Mouse (Mus musculus) embryo, embryonic 11.5 days (tissue): ENCODE measurements around the gene Abracl.

Experiments used
- DNase-seq: peaks from one replicate; pipeline ENCODE4 v3.0.0-alpha.2; 2012; ENCODE audit warnings: low read depth, low spot score

The Abracl gene

DNA sequence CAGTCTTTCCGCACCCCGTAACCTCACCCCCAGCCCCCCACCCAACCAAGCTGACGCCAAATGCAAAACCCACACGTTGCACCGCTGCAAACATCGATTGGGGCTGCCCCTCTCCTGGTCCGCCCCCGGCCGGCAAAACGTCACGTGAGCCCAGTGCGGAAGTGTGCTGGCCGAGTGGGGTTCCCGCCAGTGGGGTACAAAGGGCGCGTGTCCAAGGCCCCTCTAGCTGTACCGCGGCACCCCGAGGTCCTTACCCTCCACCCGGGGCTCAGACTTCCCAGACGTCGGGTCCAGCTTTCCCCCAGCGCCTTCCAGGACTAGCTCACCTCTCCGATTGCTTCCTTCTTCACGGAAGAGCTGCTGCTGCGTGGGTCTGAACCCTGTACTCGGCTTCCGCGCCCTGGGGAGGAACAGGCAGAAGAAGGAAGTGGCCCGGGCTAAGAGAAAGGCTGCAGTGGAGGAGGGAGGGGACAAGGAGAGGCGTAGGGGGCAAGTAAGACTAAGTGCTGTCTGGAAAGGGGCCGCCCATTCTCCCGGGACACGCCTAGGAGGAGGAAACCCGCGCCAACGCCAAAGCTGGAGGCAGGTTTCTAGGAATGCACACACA is at the start of gene Abracl:
Gene Abracl (minus strand): TSS at position 548 of the 607 bp plus-strand sequence.
- DNase-seq, result peak; percentile 69

DNA sequence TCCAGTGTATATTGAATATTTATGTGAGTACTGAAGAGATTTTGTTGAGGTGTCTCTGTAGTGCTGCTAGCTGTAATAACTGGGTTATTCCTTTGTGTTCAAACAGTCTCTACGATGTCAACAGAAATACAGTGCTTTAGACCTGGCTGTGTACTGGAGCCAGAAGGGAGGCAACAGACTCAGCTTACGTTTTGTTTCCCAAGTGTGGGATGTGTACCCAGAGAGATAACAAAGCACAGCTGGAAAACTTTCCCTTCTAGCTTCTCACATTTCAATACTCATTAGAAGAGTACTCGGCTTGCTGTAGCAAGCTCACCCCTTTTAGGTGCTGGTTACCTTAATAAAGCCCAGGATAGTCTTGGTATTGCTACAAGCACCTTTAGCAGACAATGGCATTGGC is 49.8 kb upstream of the Abracl start:
- no peak for DNase-seq

GRCm38 (mm10) chr10:18070616-18071015 is 47.5 kb upstream of the Abracl start:
- DNase-seq, result no peak

- DNase-seq, result no peak
These were observed 47.1 kb upstream of the Abracl start for GRCm38 (mm10) chr10:18070144-18070543.

DNA sequence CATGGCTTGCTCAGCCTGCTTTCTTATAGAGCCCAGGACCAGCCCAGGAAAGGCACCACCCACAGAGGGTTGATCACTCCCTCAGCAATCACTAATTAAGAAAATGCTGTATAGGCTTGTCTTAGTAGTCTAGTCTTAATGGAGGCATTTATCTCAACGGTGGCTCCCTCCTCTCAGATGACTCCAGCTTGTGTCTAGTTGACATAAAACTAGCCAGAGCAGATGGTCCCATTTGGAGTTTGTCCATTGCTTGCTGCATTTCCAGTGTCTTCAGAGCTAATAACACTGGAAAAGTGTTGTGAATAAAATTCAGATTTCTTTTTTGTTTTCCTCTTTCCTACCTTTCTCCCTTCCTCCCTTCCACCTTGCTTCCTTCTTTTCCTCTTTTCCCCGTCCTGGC is 46.5 kb upstream of the Abracl start:
- DNase-seq, result no peak

- no peak for DNase-seq
These were observed 45.8 kb upstream of the Abracl start for GRCm38 (mm10) chr10:18068880-18069279.

- DNase-seq, result no peak
These were observed 44.8 kb upstream of the Abracl start for GRCm38 (mm10) chr10:18067761-18068446.

DNA sequence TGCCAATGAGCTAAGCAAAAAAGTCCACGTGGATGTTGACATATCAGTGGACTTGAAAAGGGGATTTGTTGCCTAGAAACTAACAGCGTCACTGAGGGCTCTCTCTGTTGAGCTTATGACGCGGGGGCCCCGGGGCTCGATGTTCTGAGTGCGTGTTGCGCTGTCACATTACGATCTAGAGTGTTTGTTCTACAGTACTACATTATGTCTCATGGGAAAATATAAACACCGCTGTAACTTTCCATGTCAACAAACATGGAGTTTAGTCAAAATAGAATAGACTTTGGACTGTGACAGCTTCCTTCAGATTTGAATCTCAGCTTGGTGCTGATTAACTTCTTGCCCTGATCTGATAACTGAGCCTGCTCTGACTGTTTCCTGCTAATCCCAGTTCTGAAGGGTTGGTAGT is 42.9 kb upstream of the Abracl start:
- DNase-seq, result no peak

DNA sequence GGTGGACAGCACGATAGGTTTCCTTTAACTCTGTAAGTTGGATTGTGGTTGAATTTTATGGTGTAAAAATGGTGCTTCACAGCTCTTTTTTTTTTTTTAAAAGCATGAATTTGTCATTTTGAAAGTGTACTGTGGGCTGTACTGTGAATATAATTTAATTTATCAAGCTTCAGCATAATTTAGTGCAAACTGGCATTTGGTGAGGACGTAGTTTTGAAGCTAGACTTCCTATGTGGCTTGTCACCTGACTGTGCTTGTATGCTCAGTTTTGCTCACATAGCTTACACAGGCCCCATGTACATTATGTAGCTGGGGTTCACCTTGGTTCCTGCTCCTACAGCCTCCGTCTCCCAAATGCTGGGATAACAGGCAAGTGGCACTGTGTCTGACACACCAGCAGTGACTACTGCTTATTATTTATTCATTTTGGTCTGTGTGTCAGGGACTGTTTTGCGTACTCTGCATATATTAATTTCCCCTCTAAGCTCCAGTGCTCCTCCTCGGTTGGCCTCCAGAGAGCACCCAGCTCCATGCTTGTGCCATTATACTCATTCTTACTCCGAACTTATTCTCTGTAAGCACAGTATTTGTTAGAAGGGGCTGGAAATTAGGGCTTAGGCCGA is 41.6 kb upstream of the Abracl start:
- no peak for DNase-seq

DNA sequence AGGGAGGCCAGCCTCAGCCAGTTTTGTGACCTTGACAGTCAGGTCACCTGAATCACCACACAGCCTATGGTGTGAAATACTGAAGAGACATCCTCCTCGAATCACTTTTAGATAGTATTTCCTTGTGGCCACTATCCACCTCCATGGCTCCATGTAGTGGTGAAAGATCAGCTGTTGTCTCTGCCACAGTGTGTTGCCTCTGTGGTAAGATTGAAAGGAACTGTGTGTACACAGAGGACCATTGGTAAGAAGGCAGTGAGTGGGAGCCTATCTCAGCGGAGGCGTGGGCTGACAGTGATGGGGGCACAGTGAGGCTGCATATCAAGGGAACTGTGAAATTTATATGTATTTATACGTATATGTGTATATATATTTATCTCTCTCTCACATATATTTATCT is 38.4 kb upstream of the Abracl start:
- DNase-seq, result no peak

- no peak for DNase-seq
These were observed 37.7 kb upstream of the Abracl start for GRCm38 (mm10) chr10:18060778-18061177.

DNA sequence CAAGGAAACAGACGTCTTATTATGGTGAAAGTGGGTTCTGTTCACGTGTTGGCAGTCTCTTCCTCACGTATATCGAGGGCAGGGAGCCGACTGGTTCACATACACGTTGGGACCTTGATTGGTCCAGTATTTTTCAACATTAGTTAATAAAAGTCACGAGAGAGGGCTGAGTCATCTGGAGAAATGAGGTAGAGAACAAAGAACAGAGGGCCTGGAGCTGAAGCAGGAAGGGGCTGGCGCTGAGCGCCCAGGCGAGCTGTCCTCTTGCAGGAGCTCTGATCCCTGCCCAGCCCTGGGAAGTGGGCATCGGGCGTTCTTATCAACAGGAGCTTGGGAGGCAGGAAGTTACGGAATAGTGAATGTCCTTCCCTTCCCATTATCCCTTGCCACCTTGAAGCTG is 36.7 kb upstream of the Abracl start:
- DNase-seq, result no peak

DNA sequence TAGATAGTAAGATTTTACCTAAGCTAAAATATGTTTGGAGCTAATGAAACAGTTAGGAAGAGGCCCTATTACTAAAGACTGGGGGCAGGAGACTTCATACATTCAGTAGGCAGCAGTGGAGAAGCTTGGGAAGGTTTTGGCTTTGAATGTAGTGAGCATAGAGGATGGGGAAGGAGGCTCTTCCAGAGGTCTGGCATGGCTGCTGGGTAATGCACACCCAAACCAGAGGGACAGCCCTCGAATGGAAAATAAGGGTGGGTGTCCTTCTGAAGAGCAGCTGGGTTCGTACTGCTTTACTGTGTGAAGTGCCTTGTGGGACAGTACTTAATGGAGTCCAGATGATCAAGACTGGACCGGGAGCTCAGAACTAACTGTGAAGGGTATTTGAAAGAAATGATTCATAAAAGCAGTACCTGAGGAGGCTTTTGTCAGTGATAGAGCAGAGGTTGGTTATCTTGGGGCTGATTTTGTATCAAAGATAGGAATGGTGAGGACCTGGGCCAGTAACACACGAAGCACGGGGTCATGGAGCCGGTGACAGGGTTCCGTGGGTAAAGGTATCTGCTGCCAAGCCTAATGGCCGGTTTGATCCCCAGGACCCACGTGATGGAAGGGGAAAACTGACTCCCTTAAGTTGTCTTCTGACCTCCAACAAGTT is 35.7 kb upstream of the Abracl start:
- no peak for DNase-seq

GRCm38 (mm10) chr10:18056391-18056745 is 33.3 kb upstream of the Abracl start:
- no peak for DNase-seq

- peak; percentile 30 for DNase-seq
These were observed 32.8 kb upstream of the Abracl start, which contains the start of gene Reps1 for GRCm38 (mm10) chr10:18055696-18056390. Reps1 (plus strand) TSS chr10:18055861.

GRCm38 (mm10) chr10:18055009-18055695 is 32.1 kb upstream of the Abracl start:
- DNase-seq, result peak; percentile 72

DNA sequence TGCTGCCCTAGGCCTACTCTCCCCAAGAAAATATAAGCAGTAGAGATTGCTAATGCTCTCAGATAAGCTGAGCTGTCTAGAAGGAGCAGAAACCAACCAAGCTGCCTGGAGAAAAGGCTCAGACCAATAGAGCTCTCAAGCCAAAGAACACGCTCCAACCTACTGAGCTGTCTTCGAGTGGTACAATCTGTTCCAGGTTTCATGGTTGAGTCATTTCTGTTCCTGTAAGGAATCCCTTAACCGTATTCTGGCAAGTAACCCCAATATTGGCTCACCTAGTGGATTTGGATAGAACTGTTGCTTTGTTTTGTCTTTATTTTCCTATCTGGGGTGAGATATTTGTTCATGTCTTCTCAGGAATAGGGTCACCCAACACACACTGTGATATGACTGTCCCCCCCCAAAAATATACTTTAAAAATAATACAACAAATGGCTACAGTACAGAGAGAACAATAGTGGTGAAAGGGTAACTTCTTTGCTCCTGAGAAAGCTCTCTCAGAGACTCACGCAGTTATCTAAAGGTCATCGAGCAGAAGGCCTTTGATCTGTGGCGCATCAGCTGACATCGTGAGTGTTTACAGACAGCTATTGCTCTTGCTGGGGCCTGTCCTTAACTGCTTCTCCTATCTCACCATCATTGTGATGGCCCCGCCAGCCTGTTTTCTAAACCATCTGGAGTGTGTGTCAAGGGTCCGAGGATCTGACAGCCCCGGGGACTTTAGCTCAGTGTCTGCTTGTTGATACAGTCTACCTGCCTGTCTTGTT is 24.5 kb upstream of the Abracl start:
- DNase-seq, result no peak

- no peak for DNase-seq
These were observed 23.3 kb upstream of the Abracl start for GRCm38 (mm10) chr10:18046380-18046779.

GRCm38 (mm10) chr10:18036849-18037248 is 13.8 kb upstream of the Abracl start:
- no peak for DNase-seq

- no peak for DNase-seq
These were observed 11.3 kb upstream of the Abracl start for GRCm38 (mm10) chr10:18034408-18034807.

DNA sequence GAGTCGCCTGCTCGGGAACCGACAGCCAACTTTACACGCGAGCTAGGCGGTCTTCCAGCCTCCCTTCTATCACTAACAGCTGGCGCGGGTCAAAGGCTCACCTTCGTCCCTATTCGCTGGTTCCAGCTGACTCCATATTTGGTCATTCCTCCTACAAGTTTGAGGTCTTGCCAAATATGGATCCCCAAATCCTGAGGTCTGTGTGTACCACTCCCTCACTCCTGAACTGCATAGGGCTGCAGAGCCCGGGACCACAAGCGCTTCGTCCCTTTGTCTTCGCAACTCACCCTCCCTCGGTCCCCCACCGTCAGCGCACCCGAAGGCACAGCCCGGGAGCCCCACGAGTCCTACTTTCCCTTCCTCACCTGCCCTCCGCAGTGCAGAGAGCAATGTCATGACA is 776 bp downstream of the Abracl start:
- peak; percentile 61 for DNase-seq
